Mouse (Mus musculus) limb, embryonic 10.5 days (tissue): Measurements from ENCODE around the gene Luc7l3. TPM values are rescaled to one million over a fixed set of nuclear protein-coding genes. Genes with fewer than 3 reads are reported as not detected.

Experiments
- DNase-seq: peaks from one replicate; pipeline ENCODE4 v3.0.0-alpha.2; 2017; ENCODE audit warnings: low spot score
- H3K27ac ChIP-seq: fragments of 300-500 bp; sonication (generic); 2 replicates; pipeline ENCODE4 v1.5.1; 2016; ENCODE audit warnings: mild to moderate bottlenecking
- H3K27me3 ChIP-seq: fragments of 300-500 bp; sonication (generic); 2 replicates; pipeline ENCODE4 v1.6.1; 2016; ENCODE audit warnings: low read depth, mild to moderate bottlenecking; ENCODE audit not compliant: poor library complexity, severe bottlenecking
- H3K36me3 ChIP-seq: fragments of 300-500 bp; sonication (generic); 2 replicates; pipeline ENCODE4 v1.6.1; 2016; ENCODE audit warnings: mild to moderate bottlenecking, moderate library complexity
- H3K4me1 ChIP-seq: fragments of 300-500 bp; sonication (generic); 2 replicates; pipeline ENCODE4 v1.6.1; 2016
- H3K4me3 ChIP-seq: fragments of 300-500 bp; sonication (generic); 2 replicates; pipeline ENCODE4 v1.5.1; 2016; ENCODE audit warnings: mild to moderate bottlenecking, moderate library complexity
- H3K9me3 ChIP-seq: fragments of 300-500 bp; sonication (generic); replicated peaks from 2 replicates; pipeline ENCODE4 v1.6.1; 2016; ENCODE audit warnings: mild to moderate bottlenecking
- WGBS: fragments of 180-500 bp; shearing (Covaris S2); methylation state at CpG from one replicate; pipeline ENCODE4 v1.1.7; 2016; 5-methylcytosine and 5-hydroxymethylcytosine counted together
- polyA plus RNA-seq: library from polyadenylated mRNA; unstranded; fragments of >200 nt; fragmentation: Nextera tagmentation; extraction: Ambion mirVana; gene quantifications from 2 replicates; pipeline ENCODE4 v1.2.1, GENCODE M21; 2016

Luc7l3 gene
- polyA plus RNA-seq, 1 experiment from 2014 or later = 107 TPM

DNA sequence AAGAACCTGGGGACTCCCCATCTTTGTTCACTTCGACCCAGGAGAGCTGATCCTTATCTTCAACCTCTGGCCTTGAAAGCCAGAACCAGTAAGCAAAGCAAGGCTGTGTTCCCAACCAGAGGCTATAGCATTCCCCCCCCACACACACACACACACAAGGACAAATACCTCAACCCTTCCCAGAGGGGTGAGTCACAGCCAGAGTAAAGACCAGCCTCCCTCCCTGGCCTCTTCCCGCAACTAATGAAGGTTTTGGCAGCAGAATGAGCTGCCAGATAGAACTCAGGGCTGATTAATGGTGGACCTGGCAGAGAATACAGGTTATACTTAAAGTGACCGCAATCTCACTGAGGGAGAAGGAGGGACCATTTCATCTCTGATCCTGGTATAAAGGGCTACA lies 24.8 kb upstream of the Luc7l3 start:
- DNase-seq = no peak
- Histone ChIP-seq H3K36me3 (no peaks in the 10 kb centered on the region), H3K27me3 (peaks cover 4% of the 10 kb centered on the region; the same call in 1 of the 2 replicates), H3K4me3 (no peak overlapping the region), H3K27ac (no peak overlapping the region), H3K4me1 (peaks cover 45% of the 10 kb centered on the region), H3K9me3 (no peaks in the 10 kb centered on the region)
- WGBS = 56% methylated on average over 3 of the region's 3 CpGs

DNA sequence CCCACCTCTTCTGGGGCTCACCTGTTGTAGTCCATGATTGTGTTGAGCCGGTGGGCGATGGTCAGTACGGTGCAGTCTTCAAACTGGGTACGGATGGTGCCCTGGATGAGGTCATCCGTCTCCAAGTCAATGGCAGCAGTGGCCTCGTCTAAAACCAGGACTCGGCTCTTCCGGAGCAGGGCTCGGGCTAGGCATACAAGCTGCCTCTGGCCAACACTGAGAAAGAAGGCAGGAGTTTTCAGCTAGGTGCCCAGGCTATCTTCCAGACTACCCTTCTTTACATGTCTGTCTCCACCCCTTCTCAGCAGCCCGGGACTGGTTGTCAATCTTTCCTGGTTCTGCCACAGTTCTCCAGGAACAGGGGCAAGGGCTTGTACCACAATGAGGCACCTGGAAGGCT lies 24.1 kb upstream of the Luc7l3 start:
- WGBS = 81% methylated on average over 10 of the region's 10 CpGs
- H3K9me3 ChIP-seq = no peaks in the 10 kb centered on the region

DNA sequence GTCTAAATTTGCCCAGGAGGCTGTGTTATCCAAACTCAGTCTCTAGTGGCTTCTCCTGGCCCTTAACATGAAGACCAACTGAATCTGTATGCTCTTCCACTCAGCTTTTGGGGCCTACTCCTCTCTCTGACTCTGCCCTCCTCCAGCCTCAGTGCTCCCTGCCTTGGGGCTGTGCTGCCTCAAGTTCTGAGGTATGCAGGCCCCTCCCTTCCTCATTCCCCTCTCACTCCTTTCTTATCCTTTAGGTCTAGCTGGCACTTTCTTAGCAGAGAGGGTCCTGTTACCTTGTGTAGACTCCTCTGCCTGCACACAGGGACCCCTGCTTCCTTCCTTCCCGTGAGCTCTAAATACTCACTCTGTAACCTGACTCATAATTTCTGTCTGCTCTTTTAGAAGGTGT lies 22.7 kb upstream of the Luc7l3 start:
- WGBS = 42% methylated on average over 1 of the region's 1 CpGs
- H3K27ac ChIP-seq = peak overlapping the region; percentile 73; the same call in 1 of the 2 replicates
- H3K9me3 ChIP-seq = no peaks in the 10 kb centered on the region
- no peaks in the 10 kb centered on the region; the same call in 1 of the 2 replicates for H3K27me3 ChIP-seq
- DNase-seq = no peak
- no peak overlapping the region for H3K4me3 ChIP-seq
- H3K36me3 ChIP-seq = peaks cover 14% of the 10 kb centered on the region
- H3K4me1 ChIP-seq = peaks cover 59% of the 10 kb centered on the region

More for the DNA sequence above, 24.1 kb upstream of the Luc7l3 start:
- Histone ChIP-seq H3K36me3 (peaks cover 1% of the 10 kb centered on the region), H3K4me1 (peaks cover 50% of the 10 kb centered on the region), H3K4me3 (no peak overlapping the region), H3K27ac (no peak overlapping the region), H3K27me3 (no peaks in the 10 kb centered on the region; the same call in 1 of the 2 replicates)
- DNase-seq = no peak

DNA sequence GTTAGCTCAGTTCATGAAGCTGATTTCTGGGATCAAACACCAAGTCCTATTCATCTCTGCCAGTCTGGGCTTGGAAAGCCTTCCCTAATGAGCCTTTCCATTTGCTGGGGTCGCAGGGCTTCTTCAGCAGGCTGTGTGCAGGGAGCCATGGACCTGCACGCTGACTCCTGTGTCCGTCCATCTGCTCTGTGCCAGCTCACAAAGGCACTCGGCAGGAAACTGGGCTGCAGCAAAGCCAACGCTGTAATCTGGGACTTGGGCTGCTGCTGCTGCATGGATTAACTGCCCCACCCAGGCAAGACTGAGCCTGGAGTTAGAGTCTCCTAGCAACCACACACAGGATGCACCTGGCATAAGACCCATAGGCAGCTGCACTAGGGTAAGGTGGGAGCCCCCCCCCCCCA lies 22.2 kb upstream of the Luc7l3 start:
- no peak for DNase-seq
- WGBS = 63% methylated on average over 5 of the region's 5 CpGs
- peaks cover 19% of the 10 kb centered on the region for H3K36me3 ChIP-seq
- peaks cover 59% of the 10 kb centered on the region for H3K4me1 ChIP-seq
- no peaks in the 10 kb centered on the region; the same call in 1 of the 2 replicates for H3K27me3 ChIP-seq
- no peaks in the 10 kb centered on the region for H3K9me3 ChIP-seq
- H3K27ac ChIP-seq = peak overlapping the region; percentile 73; the same call in 1 of the 2 replicates
- H3K4me3 ChIP-seq = no peak overlapping the region

DNA sequence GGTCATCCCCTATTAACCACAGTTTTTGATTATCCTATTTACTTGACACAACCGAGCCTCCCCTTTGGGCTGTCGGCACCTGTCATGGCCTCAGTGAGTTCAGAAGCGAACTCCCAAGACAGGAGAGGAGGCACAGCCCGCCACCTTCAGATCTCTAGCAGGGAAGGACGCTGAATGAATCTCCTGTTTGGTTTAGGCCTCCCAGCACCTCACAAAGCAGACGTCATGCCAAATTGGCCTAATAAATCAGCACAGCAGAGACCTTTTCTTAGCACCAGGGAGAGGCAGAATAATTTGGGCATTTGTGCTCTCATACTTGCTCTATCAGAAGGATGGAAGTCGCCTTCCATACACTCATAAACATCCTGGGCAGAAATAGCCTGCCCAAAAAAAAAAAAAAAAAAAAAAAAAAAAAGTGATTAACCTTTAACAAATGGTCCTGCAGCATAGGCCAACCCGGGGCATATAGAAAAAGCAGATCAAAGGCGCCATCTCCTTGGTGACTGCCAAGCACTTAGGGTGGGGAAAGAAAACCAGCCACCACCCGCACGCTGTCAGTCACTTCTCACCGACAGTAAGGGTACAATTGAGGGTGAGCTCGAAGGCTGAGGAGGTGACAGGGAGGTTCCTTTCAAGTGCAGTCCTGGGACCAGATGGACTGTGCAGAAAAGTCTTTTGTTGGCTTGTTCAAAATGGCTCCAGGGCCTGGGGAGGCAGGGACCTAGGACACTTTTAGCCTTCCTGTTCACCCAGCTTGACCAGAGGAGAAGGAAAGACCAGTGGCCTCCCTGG lies 20.5 kb upstream of the Luc7l3 start:
- Histone ChIP-seq H3K36me3 (peaks cover 35% of the 10 kb centered on the region), H3K9me3 (no peaks in the 10 kb centered on the region), H3K27ac (peak overlapping the region; percentile 73), H3K4me3 (no peak overlapping the region), H3K27me3 (no peaks in the 10 kb centered on the region; the same call in 1 of the 2 replicates), H3K4me1 (peaks cover 59% of the 10 kb centered on the region)
- DNase-seq = no peak
- WGBS = 14% methylated on average over 13 of the region's 13 CpGs

DNA sequence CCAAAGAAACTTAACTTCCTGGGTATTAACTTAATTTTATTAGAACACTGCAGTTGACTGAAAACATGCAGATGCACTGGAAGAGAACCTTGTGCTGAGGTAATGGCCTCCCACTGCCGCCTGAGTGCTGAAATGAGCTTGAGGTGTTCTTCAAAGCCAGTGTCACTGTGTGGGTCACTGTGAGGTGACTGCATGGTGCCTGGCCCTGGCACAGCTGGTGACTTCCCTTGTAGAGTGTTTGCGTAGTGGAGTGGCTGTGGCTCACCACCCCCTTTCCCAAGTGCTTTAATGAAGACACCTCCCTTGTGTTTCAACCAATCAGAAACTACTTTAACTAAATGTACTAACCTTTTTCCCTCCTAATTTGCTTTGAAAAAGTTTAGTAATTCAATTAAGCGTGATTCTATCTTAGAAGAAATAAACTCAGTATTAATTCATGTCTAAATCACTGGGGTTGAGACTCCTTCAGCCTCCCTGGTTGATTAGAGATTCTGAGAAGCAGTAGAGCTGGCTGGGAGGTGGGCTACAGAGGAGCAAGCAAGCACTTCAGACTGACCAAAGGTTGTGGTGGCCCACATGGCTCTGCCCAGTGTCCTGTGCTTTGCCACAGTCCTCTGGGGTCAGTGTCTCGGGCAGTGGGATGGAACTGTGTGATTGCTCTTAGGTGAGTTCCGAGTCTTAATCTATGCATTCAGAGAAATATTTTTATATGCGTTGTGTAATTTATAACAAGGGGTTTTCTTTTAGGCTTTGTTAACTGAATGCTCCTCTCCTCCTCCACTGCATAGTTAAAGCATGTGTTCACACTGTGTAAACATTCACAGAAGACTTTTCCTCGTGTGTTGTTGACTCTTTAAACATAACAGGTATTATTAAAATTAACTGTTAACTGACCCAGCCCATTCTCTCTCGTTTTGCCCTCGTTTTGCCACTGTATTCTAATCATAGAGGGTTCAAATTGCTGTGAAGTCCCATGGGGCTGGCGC lies 19.5 kb upstream of the Luc7l3 start:
- DNase-seq = no peak
- Histone ChIP-seq H3K36me3 (peaks cover 44% of the 10 kb centered on the region), H3K4me3 (no peak overlapping the region), H3K9me3 (no peaks in the 10 kb centered on the region), H3K27ac (no peak overlapping the region), H3K27me3 (no peaks in the 10 kb centered on the region; the same call in 1 of the 2 replicates), H3K4me1 (peaks cover 54% of the 10 kb centered on the region)
- 65% methylated on average over 10 of the region's 10 CpGs for WGBS

DNA sequence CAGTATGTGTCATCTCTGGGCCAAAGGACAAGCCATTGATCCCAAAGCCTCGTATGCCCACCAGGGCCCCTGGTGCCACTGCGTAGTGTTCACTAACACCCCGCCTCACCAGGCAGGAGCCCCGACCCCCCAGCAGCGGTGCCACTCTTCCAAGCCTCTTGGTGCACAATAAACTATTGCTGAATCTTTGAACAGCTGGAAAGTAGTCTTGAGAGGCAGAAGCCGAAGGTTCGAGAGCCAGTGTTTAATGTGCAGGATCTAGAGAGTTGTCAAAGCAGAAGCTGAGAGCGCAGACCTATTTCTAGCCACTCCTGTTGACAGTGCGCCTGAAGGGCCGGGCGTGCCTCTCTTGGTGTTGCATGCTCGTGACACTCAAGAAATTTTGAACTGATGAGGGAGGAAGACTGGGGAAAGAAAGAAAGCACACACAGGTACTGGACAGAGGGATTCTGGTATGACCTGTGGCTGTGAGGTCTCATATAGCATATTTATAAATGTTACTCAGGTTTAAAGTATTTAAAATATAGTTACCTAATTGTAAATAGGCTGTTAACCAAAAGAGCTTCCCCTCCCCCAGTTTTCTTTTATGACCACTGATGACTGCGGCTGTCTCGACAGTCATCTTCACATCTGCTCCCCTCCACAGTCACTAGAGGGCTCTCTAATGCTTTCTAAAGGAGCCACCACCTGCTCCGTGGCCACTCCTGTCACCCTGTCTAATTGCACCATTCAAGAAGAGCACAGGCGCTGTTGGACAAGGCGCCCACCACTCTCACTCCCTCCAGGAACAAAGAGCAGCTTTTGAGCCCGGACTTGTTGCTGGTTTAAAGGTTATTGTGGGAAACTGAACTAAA lies 18.2 kb upstream of the Luc7l3 start:
- DNase-seq = peak; percentile 60
- no peaks in the 10 kb centered on the region for H3K9me3 ChIP-seq
- H3K4me3 ChIP-seq = no peak overlapping the region
- H3K27ac ChIP-seq = no peak overlapping the region
- H3K4me1 ChIP-seq = peaks cover 49% of the 10 kb centered on the region
- peaks cover 57% of the 10 kb centered on the region for H3K36me3 ChIP-seq
- H3K27me3 ChIP-seq = no peaks in the 10 kb centered on the region
- 61% methylated on average over 18 of the region's 18 CpGs for WGBS

DNA sequence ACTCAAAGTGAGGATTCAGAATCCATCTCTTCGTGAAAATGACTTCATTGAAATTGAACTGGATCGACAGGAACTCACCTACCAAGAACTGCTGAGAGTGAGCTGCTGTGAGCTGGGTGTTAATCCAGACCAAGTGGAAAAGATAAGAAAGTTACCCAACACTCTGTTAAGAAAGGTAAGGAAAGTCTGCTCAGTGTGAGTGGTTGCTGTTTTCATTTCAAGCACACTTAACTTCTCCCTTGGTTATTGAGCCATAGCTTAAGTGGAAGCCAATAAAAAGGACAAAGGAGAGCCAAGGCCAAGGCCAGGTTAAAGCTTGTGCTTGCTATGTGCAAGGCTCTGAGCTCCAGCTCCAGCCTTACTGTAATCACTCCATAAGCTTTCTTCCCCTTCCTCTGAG lies 16.6 kb upstream of the Luc7l3 start:
- H3K4me3 ChIP-seq = no peak overlapping the region
- H3K9me3 ChIP-seq = no peaks in the 10 kb centered on the region
- no peaks in the 10 kb centered on the region for H3K27me3 ChIP-seq
- H3K4me1 ChIP-seq = peaks cover 32% of the 10 kb centered on the region
- no peak for DNase-seq
- 92% methylated on average over 2 of the region's 2 CpGs for WGBS
- no peak overlapping the region for H3K27ac ChIP-seq
- peaks cover 65% of the 10 kb centered on the region for H3K36me3 ChIP-seq

DNA sequence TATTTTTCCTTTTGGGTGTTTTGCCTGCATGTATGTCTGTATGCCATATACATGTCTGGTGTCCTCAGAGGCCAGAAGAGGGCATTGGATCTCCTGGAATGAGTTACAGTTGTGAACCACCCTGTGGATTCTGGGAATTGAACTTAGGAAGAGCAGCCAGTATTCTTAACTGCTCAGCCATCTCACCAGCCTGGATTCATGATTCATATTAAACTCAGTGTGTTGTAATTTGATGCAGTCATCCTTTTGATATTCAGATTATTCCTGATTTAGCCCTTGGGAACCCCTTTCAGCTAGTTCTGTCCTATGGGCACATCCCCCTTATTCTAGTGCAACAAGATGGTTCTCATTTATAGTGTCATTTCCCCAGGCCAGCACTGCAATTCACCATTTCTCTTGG lies 14.8 kb upstream of the Luc7l3 start:
- DNase-seq = no peak
- H3K27me3 ChIP-seq = no peaks in the 10 kb centered on the region
- H3K4me1 ChIP-seq = peaks cover 14% of the 10 kb centered on the region
- no peaks in the 10 kb centered on the region for H3K9me3 ChIP-seq
- H3K4me3 ChIP-seq = no peak overlapping the region
- peaks cover 65% of the 10 kb centered on the region for H3K36me3 ChIP-seq
- H3K27ac ChIP-seq = no peak overlapping the region

DNA sequence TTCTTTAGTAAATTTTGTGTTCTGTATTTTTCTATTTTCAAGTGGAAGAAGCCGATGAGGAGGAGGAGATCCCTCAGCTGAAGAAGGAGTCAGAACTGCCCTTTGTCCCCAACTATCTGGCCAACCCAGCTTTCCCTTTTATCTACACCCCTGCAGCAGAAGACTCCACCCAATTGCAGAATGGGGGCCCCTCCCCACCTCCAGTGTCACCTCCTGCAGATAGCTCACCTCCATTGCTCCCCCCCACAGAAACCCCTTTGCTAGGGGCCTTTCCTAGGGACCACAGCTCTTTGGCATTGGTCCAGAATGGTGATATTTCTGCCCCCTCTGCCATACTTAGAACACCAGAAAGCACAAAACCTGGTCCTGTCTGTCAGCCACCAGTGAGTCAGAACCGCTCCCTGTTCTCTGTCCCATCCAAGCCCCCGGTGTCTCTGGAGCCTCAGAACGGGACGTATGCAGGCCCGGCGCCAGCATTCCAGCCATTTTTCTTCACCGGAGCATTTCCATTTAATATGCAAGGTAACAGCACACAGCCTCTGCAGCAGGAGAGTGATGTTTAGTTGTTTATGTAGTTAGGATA lies 12.7 kb upstream of the Luc7l3 start:
- Histone ChIP-seq H3K9me3 (no peaks in the 10 kb centered on the region), H3K27ac (no peak overlapping the region)
- 95% methylated on average over 8 of the region's 8 CpGs for WGBS

DNA sequence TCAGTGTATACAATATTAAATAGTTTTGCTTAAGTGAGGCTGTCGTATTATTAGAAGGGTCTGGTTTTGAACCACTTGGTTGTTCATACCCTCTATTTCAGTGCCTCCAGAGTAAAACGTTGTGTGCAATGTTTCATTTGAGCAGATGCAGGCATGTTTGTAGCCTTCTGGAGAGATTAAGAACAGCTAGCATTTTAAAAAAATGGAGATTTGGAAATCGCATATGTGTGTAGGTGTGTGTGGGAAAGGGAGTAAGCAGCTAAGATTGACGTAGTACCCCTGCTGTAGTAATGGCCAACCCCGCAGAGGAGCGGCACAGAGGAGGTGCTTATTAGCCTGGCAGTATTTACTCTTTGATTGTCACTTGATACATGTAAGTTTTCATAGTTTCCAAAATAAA lies 10.9 kb upstream of the Luc7l3 start:
- Histone ChIP-seq H3K27ac (no peak overlapping the region), H3K27me3 (no peaks in the 10 kb centered on the region), H3K4me3 (no peak overlapping the region), H3K4me1 (peaks cover 25% of the 10 kb centered on the region), H3K9me3 (no peaks in the 10 kb centered on the region), H3K36me3 (peaks cover 38% of the 10 kb centered on the region)
- WGBS = 94% methylated on average over 6 of the region's 6 CpGs
- no peak for DNase-seq

More for the DNA sequence above, 12.7 kb upstream of the Luc7l3 start:
- Histone ChIP-seq H3K27me3 (no peaks in the 10 kb centered on the region), H3K36me3 (peaks cover 55% of the 10 kb centered on the region), H3K4me1 (peaks cover 15% of the 10 kb centered on the region; the same call in 1 of the 2 replicates), H3K4me3 (no peak overlapping the region)
- no peak for DNase-seq

DNA sequence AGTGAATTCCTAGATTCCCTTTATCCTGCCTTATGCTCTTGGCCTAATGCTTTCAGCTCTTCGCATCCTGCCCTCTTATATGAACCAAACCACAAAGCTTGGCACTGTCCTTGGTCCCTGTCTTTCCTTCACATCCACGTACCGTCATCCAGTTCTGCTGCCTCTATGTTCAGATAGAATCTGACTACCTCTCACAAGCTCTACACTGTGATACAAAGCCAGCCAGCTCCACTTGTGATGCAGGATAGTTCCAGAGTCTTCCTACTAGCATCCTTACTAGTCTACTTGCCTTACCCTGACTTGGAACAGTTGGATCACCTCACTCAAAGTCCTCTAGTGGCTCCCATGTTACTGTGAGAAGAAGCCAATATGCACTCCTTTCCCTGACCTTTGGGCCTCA lies 8.4 kb upstream of the Luc7l3 start:
- no peak for DNase-seq
- 92% methylated on average over 3 of the region's 3 CpGs for WGBS
- H3K9me3 ChIP-seq = no peaks in the 10 kb centered on the region
- H3K36me3 ChIP-seq = peaks cover 15% of the 10 kb centered on the region
- no peaks in the 10 kb centered on the region for H3K27me3 ChIP-seq
- no peak overlapping the region for H3K4me3 ChIP-seq
- no peak overlapping the region for H3K27ac ChIP-seq
- peaks cover 35% of the 10 kb centered on the region for H3K4me1 ChIP-seq
